Mouse (Mus musculus) monocyte, adult 2 months (primary cell): ENCODE results near the gene Col18a1.

Experiments
- DNase-seq, 2 experiments: peaks; one replicate each; pipeline ENCODE4 v3.0.0; 2022; ENCODE audit warnings: low spot score in 2 of 2, low read depth in 1 of 2

Col18a1 gene

GRCm38 (mm10) chr10:77165963-77166717 is at the start of gene Col18a1:
TSS of gene Col18a1 (minus strand) at chr10:77166548.
- no peak for DNase-seq

- no peak for DNase-seq
Measured at GRCm38 (mm10) chr10:77215641-77216040, 49.3 kb upstream of the Col18a1 start.

- DNase-seq: no peak
Measured at GRCm38 (mm10) chr10:77214586-77214985, 48.2 kb upstream of the Col18a1 start.

GRCm38 (mm10) chr10:77213483-77213882 is 47.1 kb upstream of the Col18a1 start:
- no peak for DNase-seq

- no peak for DNase-seq
Measured at GRCm38 (mm10) chr10:77212354-77213120, 46.2 kb upstream of the Col18a1 start.

- DNase-seq: no peak
Measured at GRCm38 (mm10) chr10:77211116-77211570, 44.8 kb upstream of the Col18a1 start.

GRCm38 (mm10) chr10:77210666-77211065 is 44.3 kb upstream of the Col18a1 start:
- DNase-seq: no peak

- no peak for DNase-seq
Measured at GRCm38 (mm10) chr10:77209261-77209660, 42.9 kb upstream of the Col18a1 start.

GRCm38 (mm10) chr10:77206565-77207079 is 40.3 kb upstream of the Col18a1 start:
- no peak for DNase-seq

GRCm38 (mm10) chr10:77206134-77206533 is 39.8 kb upstream of the Col18a1 start:
- DNase-seq: no peak

- no peak for DNase-seq
Measured at GRCm38 (mm10) chr10:77203960-77204359, 37.6 kb upstream of the Col18a1 start.

GRCm38 (mm10) chr10:77201919-77202318 is 35.6 kb upstream of the Col18a1 start:
- no peak for DNase-seq

- DNase-seq: no peak
Measured at GRCm38 (mm10) chr10:77200295-77200694, 33.9 kb upstream of the Col18a1 start.

- no peak for DNase-seq
Measured at GRCm38 (mm10) chr10:77199229-77199628, 32.9 kb upstream of the Col18a1 start.

GRCm38 (mm10) chr10:77197469-77198209 is 31.3 kb upstream of the Col18a1 start:
- no peak for DNase-seq

GRCm38 (mm10) chr10:77196676-77197075 is 30.3 kb upstream of the Col18a1 start:
- DNase-seq: no peak

GRCm38 (mm10) chr10:77196115-77196514 is 29.8 kb upstream of the Col18a1 start:
- DNase-seq: no peak

GRCm38 (mm10) chr10:77193495-77193894 is 27.1 kb upstream of the Col18a1 start:
- no peak for DNase-seq

- DNase-seq: no peak
Measured at GRCm38 (mm10) chr10:77192745-77193144, 26.4 kb upstream of the Col18a1 start.

GRCm38 (mm10) chr10:77190967-77191915 is 24.9 kb upstream of the Col18a1 start:
- DNase-seq: no peak
